Mouse (Mus musculus) thymus, adult 2 months (tissue): ENCODE measurements around the gene Ipcef1.

ENCODE experiments used
- CTCF ChIP-seq: fragments of 200-500 bp; IDR thresholded peaks from 2 replicates; pipeline ENCODE4 v1.5.1; 2012; ENCODE audit warnings: mild to moderate bottlenecking, control low read depth, low read length, moderate library complexity, borderline replicate concordance; ENCODE audit not compliant: control insufficient read depth, poor library complexity, insufficient read depth; ENCODE audit errors: extremely low read depth
- POLR2A ChIP-seq: fragments of 200-500 bp; IDR thresholded peaks from 2 replicates; pipeline ENCODE4 v1.6.1; 2012; ENCODE audit warnings: mild to moderate bottlenecking, low read length, control low read depth, moderate library complexity; ENCODE audit not compliant: control insufficient read depth, poor library complexity, insufficient read depth; ENCODE audit errors: extremely low read depth

DNA sequence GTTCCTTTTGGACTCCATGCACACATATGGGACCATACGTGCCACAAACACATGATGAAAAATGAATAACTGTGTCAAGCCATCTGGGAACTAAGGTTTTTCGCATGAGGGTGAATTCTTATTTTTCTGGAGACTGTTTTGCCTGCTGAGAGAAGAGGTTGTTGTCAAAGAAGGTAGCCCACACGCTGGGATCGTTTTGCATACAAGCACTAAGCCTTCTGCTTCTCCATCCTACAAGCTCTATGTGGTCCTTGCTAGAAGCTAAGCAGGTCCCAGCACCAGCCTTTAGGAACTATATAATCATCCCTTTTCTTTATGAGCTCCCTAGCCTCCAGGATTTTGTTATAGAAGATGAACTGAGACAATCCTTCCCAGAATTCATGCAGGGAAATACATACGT is 93.5 kb downstream of the Ipcef1 start:
- no peak for TF ChIP-seq CTCF
- TF ChIP-seq POLR2A = no peak
